Mouse (Mus musculus): Measurements from ENCODE around the gene Zbtb4.

Zbtb4 gene

DNA sequence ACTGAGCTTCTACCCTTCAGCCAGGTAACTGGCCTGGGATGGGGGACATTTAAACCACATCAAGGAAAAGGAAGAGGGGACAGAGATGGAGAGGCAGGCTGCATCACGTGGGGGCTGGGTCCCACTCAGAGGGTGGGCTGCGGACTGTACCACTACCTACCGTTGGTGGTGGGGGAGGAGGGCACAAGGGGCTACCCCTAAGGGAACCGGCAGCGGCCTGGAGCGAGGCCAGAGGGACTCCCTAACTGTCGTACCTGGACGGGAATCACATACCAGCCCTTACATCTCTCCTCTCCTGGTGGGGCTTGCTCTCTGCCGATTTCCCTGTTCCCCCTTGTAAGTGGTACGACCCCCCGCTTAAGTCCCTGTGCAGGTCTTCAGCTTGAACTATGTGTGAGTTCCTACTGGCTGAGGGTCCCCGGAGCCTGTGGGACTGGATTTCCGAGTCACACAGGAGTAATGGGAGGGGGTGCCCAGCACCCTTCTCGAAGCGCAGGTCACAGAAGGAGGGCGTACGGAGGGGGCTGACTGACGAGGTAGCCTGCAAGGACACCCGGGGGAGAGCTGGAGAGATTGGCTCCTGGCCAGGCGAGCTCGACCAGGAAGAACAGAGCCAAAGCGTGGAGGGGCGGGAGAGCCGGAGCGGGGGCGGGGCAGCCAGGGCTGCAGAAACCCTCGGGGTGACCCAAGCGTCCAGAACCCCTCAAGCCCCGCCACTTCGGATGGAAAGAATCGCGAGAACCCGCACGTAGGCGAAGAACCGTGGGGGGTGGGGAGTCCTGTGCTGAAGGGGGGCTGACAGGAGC lies 34.9 kb downstream of the Zbtb4 start:
- DNase-seq (ENCODE audit: low read depth, low spot score) = peak; percentile 89

GRCm38 (mm10) chr11:69801379-69801977 lies 35.8 kb downstream of the Zbtb4 start, which contains the start of gene Fgf11:
Gene Fgf11, minus strand, starts transcription at chr11:69801857.
- no peak for DNase-seq (ENCODE audit: low read depth, low spot score)

GRCm38 (mm10) chr11:69802648-69803105 lies 37.0 kb downstream of the Zbtb4 start:
- peak; percentile 87 for DNase-seq (ENCODE audit: low read depth, low spot score)

DNA sequence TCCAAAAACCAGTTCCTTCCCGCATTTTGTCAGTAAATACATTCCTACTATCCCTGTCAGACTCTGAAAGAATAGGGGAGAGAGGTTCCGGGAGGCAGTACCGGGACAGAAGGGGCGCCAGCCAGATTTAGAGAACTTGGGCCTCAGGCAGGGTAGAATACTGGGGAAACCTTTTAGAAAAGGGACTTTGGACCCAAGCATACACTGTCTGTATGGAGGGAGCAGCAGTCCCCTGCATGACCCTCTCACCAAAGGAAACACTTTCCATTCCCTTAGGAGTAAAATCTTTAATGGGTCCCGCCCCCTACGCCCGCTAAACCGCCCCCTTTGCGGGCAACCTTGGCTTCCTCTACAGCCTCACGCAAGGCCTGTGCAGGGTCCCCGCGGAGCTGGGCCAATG lies 37.6 kb downstream of the Zbtb4 start:
- no peak for DNase-seq (ENCODE audit: low read depth, low spot score)

- DNase-seq (ENCODE audit: low read depth, low spot score) = peak; percentile 63
Measured at GRCm38 (mm10) chr11:69803786-69804651, 38.3 kb downstream of the Zbtb4 start.

GRCm38 (mm10) chr11:69804652-69804940 lies 38.9 kb downstream of the Zbtb4 start:
- DNase-seq (ENCODE audit: low read depth, low spot score) = peak; percentile 31

DNA sequence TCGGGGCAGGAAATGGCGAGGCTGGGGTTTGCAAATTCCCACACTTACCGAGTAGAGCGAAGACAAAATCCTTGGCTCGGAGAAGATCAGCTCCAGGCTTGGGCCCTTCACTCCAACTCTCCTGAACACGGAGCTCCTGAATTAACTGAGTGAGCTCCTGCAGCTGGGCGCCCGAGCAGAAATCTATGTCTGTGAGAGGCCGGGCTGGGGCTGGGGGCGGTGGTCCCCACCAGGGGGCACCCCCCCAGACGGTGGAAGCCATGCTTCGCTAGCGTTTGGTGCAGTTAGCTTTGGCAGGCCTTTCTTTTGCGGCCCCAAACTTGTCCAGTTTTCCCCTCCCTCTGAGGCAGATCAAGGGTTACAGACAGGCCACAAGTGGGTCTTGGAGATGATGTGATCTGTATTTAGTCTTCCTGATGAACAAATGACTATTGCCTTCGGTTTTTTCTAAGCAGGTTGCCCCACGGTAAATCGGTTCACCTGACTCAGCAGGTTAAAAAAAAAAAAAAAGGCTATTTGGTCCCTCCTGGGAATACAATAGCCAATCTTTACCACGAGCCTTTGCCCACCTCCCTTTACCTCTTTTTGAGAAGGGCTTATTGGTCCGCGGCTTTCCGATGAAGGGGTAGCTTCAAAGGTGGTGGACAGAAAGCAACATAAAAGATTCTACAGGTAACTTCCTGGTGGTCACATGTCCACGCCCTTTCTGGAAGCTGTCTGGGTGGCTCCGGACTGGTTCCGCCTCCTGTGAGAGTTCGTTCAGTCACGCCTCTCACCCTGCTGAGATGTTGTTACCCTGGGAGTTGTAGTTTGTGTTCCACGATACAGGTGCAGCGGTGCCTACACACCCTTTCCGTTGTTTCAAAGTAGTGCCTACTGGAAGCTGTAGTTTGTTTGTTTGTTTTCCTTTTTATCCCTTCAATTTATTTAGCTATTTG lies 39.5 kb downstream of the Zbtb4 start, which contains the start of gene Tmem102:
Gene Tmem102 (minus strand): TSS at position 653 of the 938 bp plus-strand sequence.
- peak; percentile 88 for DNase-seq (ENCODE audit: low read depth, low spot score)

- DNase-seq (ENCODE audit: low read depth, low spot score) = peak; percentile 45
Measured at GRCm38 (mm10) chr11:69806378-69806777, 40.7 kb downstream of the Zbtb4 start.

DNA sequence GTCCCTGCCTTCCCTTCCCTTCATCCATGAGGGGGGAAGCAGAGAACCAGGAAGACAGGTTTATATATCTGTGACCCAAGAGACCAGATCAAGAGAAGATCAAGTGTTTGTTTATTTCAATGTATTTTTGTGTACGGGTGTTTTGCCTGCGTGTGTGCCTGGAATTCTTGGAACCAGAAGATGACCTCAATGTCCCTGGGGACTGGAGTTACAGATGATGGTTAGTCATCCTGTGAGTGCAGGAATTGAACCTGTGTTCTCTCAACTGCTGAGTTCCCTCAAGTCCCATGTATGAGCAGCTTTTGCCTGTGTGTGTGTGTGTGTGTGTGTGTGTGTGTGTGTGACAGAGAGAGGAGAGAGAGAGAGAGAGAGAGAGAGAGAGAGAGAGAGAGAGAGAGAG lies 41.9 kb downstream of the Zbtb4 start:
- DNase-seq (ENCODE audit: low read depth, low spot score) = no peak

- DNase-seq (ENCODE audit: low read depth, low spot score) = no peak
Measured at GRCm38 (mm10) chr11:69810280-69810679, 44.6 kb downstream of the Zbtb4 start.

- DNase-seq (ENCODE audit: low read depth, low spot score) = no peak
Measured at GRCm38 (mm10) chr11:69815155-69815554, 49.4 kb downstream of the Zbtb4 start, which contains the start of gene Gm39566. Gene Gm39566, minus strand, starts transcription at chr11:69815298.

DNA sequence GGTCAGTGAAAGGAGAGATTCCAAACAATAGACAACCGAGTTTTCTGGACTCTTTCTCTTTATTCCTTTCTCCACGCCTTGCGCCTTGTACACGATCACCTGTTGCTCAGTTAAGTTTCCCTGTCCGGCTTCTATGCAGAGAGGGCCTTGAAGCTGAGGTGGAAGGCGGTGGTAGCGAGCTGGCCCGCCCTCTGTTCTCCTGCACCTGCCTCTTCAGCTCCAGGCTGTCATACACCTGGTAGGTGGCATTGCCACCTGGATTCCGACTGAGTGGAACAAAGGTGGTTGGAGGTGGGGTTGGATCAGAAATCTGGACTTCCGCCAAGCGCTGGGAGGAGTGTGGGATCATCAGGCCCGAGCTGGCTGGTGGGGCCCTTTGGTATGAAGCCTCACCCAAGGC lies 50.8 kb downstream of the Zbtb4 start:
- DNase-seq (ENCODE audit: low read depth, low spot score) = no peak

- no peak for DNase-seq (ENCODE audit: low read depth, low spot score)
Measured at GRCm38 (mm10) chr11:69818365-69818764, 52.7 kb downstream of the Zbtb4 start, which contains the start of gene Spem2. Gene Spem2, minus strand, starts transcription at chr11:69818465.

DNA sequence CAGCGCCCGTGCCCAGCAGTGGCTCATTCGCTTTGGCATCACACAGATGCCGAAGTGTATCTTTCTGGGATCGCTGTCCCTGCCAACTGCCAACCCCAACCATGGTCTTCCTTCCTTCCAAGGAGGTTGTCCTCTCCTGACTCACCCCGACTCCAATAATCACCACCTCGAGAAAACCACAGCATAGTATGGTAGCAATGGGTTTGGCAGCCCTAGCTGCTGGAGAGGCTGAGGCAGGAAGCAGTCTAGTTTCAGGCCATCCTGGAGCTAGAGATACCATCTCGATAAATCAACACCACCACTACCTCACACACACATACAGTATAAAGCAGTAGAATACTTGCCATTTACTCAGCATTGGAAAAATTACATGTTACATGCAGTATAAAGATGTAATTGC lies 53.2 kb downstream of the Zbtb4 start:
- no peak for DNase-seq (ENCODE audit: low read depth, low spot score)

- DNase-seq (ENCODE audit: low read depth, low spot score) = no peak
Measured at GRCm38 (mm10) chr11:69822080-69822479, 56.4 kb downstream of the Zbtb4 start, which contains the start of gene Spem1. Gene Spem1, minus strand, starts transcription at chr11:69822180.

GRCm38 (mm10) chr11:69823456-69823855 lies 57.7 kb downstream of the Zbtb4 start:
- DNase-seq (ENCODE audit: low read depth, low spot score) = no peak

DNA sequence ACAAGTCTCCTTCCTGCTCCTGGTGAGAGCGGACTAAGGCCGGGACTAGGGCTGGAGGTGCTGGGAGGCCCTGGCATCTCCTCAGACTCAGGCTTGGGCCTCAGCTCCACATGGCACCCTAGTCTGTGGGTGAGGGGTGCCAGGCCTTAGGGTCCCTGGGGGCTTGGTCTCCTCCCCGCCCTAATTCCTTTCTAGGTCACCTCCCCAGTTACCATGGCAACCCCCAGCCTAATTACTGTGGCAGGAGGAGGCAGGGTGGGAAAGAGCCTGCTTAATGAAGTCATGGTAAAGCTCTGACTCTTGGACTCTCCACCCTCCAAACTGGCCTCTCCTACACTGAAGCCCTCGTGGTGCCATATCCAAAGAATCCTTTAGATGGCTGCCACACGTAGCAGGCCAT lies 63.1 kb downstream of the Zbtb4 start:
- DNase-seq (ENCODE audit: low read depth, low spot score) = peak; percentile 72

GRCm38 (mm10) chr11:69833554-69833953 lies 67.8 kb downstream of the Zbtb4 start:
- DNase-seq (ENCODE audit: low read depth, low spot score) = peak; percentile 45
